Mouse (Mus musculus) heart, postnatal 14 days (tissue): ENCODE results near the gene Gm3594. TPM values are rescaled to one million over a fixed set of nuclear protein-coding genes. Genes with fewer than 3 reads are reported as not detected.
"Not testable (repeated sequence)": the region's sequence is repeated elsewhere in the genome, so short reads cannot be mapped to it uniquely, and the experiment has no call there.

ENCODE experiments used
- DNase-seq, 2 experiments: peaks; one replicate each; pipeline ENCODE4 v3.0.0; 2021 to 2022
- intact Hi-C: fragments of 180-260 bp; cut with DNase I; formaldehyde crosslinking; loops from one replicate; pipeline ENCODE4 v1.15.1; 2025
- long read RNA-seq, 2 experiments: library from polyadenylated mRNA; stranded (forward); transcript quantifications; one replicate each; pipeline ENCODE4 v2.0.0; 2021
- total RNA-seq, 2 experiments: library from RNA; stranded (reverse); gene quantifications; 2 replicates each; pipeline ENCODE4 v1.2.3; 2021

Gm3594 gene
- not detected for total RNA-seq
- long read RNA-seq, experiment 1: 0 reads
- long read RNA-seq, experiment 2: 0 reads

- intact Hi-C loops, DNase-seq: not testable (repeated sequence)
Measured at GRCm38 (mm10) chr14:6444511-6444910, at the start of gene Gm3594. TSS of gene Gm3594 (minus strand) at chr14:6444611.

- intact Hi-C loops, DNase-seq: not testable (repeated sequence)
Measured at GRCm38 (mm10) chr14:6486331-6486730, 41.9 kb upstream of the Gm3594 start.

- intact Hi-C loops, DNase-seq: not testable (repeated sequence)
Measured at GRCm38 (mm10) chr14:6485541-6485940, 41.1 kb upstream of the Gm3594 start.

GRCm38 (mm10) chr14:6482126-6482525 lies 37.7 kb upstream of the Gm3594 start:
- DNase-seq, intact Hi-C loops: not testable (repeated sequence)

GRCm38 (mm10) chr14:6471856-6472255 lies 27.4 kb upstream of the Gm3594 start:
- intact Hi-C loops, DNase-seq: not testable (repeated sequence)

GRCm38 (mm10) chr14:6440774-6441173 lies 3.6 kb downstream of the Gm3594 start:
- peak in 1 of 2 experiments; percentile 4 for DNase-seq
- intact Hi-C loops: not testable (repeated sequence)

GRCm38 (mm10) chr14:6440206-6440605 lies 4.2 kb downstream of the Gm3594 start:
- DNase-seq, intact Hi-C loops: not testable (repeated sequence)

GRCm38 (mm10) chr14:6426766-6427165 lies 17.6 kb downstream of the Gm3594 start:
- peak; percentile 43 to 63 for DNase-seq
- intact Hi-C loops: not testable (repeated sequence)

- intact Hi-C loops: not testable (repeated sequence)
- peak; percentile 4 for DNase-seq
Measured at GRCm38 (mm10) chr14:6426353-6426752, 18.1 kb downstream of the Gm3594 start.

- intact Hi-C loops, DNase-seq: not testable (repeated sequence)
Measured at GRCm38 (mm10) chr14:6412382-6412781, 32.0 kb downstream of the Gm3594 start, which contains the start of gene Gm3591. TSS of gene Gm3591 (minus strand) at chr14:6412482.

- DNase-seq, intact Hi-C loops: not testable (repeated sequence)
Measured at GRCm38 (mm10) chr14:6390219-6390618, 54.2 kb downstream of the Gm3594 start, which contains the start of gene Gm16440. TSS of gene Gm16440 (minus strand) at chr14:6390319.

Other genes with a start within 250 kb of the Gm3594 start
- under 1 TPM; 0.69 to 0.83 TPM for gene Gm21560, start 225.3 kb downstream of the Gm3594 start, total RNA-seq
- gene Gm3411, start 157.4 kb downstream of the Gm3594 start, total RNA-seq: under 1 TPM in 1 of 2 experiments, not detected in 1; 0.17 TPM
- not detected for gene Gm21103, start 139.8 kb downstream of the Gm3594 start, total RNA-seq
- not detected for gene Gm3618, start 100.9 kb downstream of the Gm3594 start, total RNA-seq
- gene Gm16440, start 54.3 kb downstream of the Gm3594 start, total RNA-seq: not detected
- under 1 TPM in 1 of 2 experiments, not detected in 1; 0.29 TPM for gene Gm3591, start 32.1 kb downstream of the Gm3594 start, total RNA-seq
- not detected for gene Gm8356, start 92.7 kb upstream of the Gm3594 start, total RNA-seq
- gene Gm3629, start 146.0 kb upstream of the Gm3594 start, total RNA-seq: under 1 TPM; 0.41 to 0.80 TPM
- not detected for gene Gm3460, start 177.8 kb upstream of the Gm3594 start, total RNA-seq
- gene Gm10251, start 239.6 kb upstream of the Gm3594 start, total RNA-seq: not detected